Mouse (Mus musculus): ENCODE results near the gene Max. TPM values are rescaled to one million over a fixed set of nuclear protein-coding genes. Genes with fewer than 3 reads are reported as not detected.

Max gene
- polyA plus RNA-seq, 1 experiment: 151 TPM

- Histone ChIP-seq H3K4me1 (ENCODE audit: control insufficient read depth, insufficient read depth, low read length) (peaks cover 2% of the 10 kb centered on the region), H3K4me3 (replicated peaks; ENCODE audit: control insufficient read depth, low read depth, low read length) (no peak overlapping the region), H3K27ac (ENCODE audit: control insufficient read depth, insufficient read depth, low read depth, low read length, poor library complexity) (no peak overlapping the region)
- 90% methylated on average over 2 of the region's 2 CpGs for WGBS
- no peak for TF ChIP-seq CTCF (IDR thresholded peaks at IDR 0.05; ENCODE audit: control insufficient read depth, insufficient read depth, low read length)
- no peak for TF ChIP-seq POLR2A (IDR thresholded peaks at IDR 0.05; ENCODE audit: borderline replicate concordance, control insufficient read depth, low read depth, low read length)
Observed at GRCm38 (mm10) chr12:76948185-76948584, 13.8 kb downstream of the Max start.

GRCm38 (mm10) chr12:76947487-76947886 lies 14.5 kb downstream of the Max start:
- Histone ChIP-seq H3K27ac (ENCODE audit: control insufficient read depth, insufficient read depth, low read depth, low read length, poor library complexity) (no peak overlapping the region), H3K4me1 (ENCODE audit: control insufficient read depth, insufficient read depth, low read length) (peaks cover 2% of the 10 kb centered on the region), H3K4me3 (replicated peaks; ENCODE audit: control insufficient read depth, low read depth, low read length) (no peak overlapping the region)
- TF ChIP-seq POLR2A (IDR thresholded peaks at IDR 0.05; ENCODE audit: borderline replicate concordance, control insufficient read depth, low read depth, low read length) (no peak), CTCF (IDR thresholded peaks at IDR 0.05; ENCODE audit: control insufficient read depth, insufficient read depth, low read length) (no peak)
- 62% methylated on average over 3 of the region's 3 CpGs for WGBS

GRCm38 (mm10) chr12:76943466-76943865 lies 18.5 kb downstream of the Max start:
- TF ChIP-seq POLR2A (IDR thresholded peaks at IDR 0.05; ENCODE audit: borderline replicate concordance, control insufficient read depth, low read depth, low read length) (no peak), CTCF (IDR thresholded peaks at IDR 0.05; ENCODE audit: control insufficient read depth, insufficient read depth, low read length) (no peak)
- Histone ChIP-seq H3K4me3 (replicated peaks; ENCODE audit: control insufficient read depth, low read depth, low read length) (no peak overlapping the region), H3K27ac (ENCODE audit: control insufficient read depth, insufficient read depth, low read depth, low read length, poor library complexity) (peak overlapping the region; percentile 32; the same call in 1 of the 2 replicates), H3K4me1 (ENCODE audit: control insufficient read depth, insufficient read depth, low read length) (peaks cover 6% of the 10 kb centered on the region)
- WGBS: 80% methylated on average over 6 of the region's 6 CpGs

GRCm38 (mm10) chr12:76943046-76943445 lies 19.0 kb downstream of the Max start:
- TF ChIP-seq POLR2A (IDR thresholded peaks at IDR 0.05; ENCODE audit: borderline replicate concordance, control insufficient read depth, low read depth, low read length) (no peak), CTCF (IDR thresholded peaks at IDR 0.05; ENCODE audit: control insufficient read depth, insufficient read depth, low read length) (no peak)
- H3K27ac ChIP-seq (ENCODE audit: control insufficient read depth, insufficient read depth, low read depth, low read length, poor library complexity): no peak overlapping the region; the same call in 1 of the 2 replicates
- WGBS: 18% methylated on average over 3 of the region's 3 CpGs
- peaks cover 6% of the 10 kb centered on the region for H3K4me1 ChIP-seq (ENCODE audit: control insufficient read depth, insufficient read depth, low read length)
- H3K4me3 ChIP-seq (replicated peaks; ENCODE audit: control insufficient read depth, low read depth, low read length): no peak overlapping the region

GRCm38 (mm10) chr12:76942476-76942875 lies 19.5 kb downstream of the Max start:
- no peak overlapping the region for H3K4me3 ChIP-seq (replicated peaks; ENCODE audit: control insufficient read depth, low read depth, low read length)
- WGBS: 59% methylated on average over 2 of the region's 2 CpGs
- H3K27ac ChIP-seq (ENCODE audit: control insufficient read depth, insufficient read depth, low read depth, low read length, poor library complexity): peak overlapping the region; percentile 57

GRCm38 (mm10) chr12:76941524-76941923 lies 20.5 kb downstream of the Max start:
- H3K4me1 ChIP-seq (ENCODE audit: control insufficient read depth, insufficient read depth, low read length): peaks cover 6% of the 10 kb centered on the region
- no peak for TF ChIP-seq CTCF (IDR thresholded peaks at IDR 0.05; ENCODE audit: control insufficient read depth, insufficient read depth, low read length)
- TF ChIP-seq POLR2A (IDR thresholded peaks at IDR 0.05; ENCODE audit: borderline replicate concordance, control insufficient read depth, low read depth, low read length): no peak
- H3K27ac ChIP-seq (ENCODE audit: control insufficient read depth, insufficient read depth, low read depth, low read length, poor library complexity): no peak overlapping the region
- H3K4me3 ChIP-seq (replicated peaks; ENCODE audit: control insufficient read depth, low read depth, low read length): no peak overlapping the region
- 67% methylated on average over 2 of the region's 2 CpGs for WGBS

More at GRCm38 (mm10) chr12:76942476-76942875, 19.5 kb downstream of the Max start:
- no peak for TF ChIP-seq POLR2A (IDR thresholded peaks at IDR 0.05; ENCODE audit: borderline replicate concordance, control insufficient read depth, low read depth, low read length)
- no peak for TF ChIP-seq CTCF (IDR thresholded peaks at IDR 0.05; ENCODE audit: control insufficient read depth, insufficient read depth, low read length)
- H3K4me1 ChIP-seq (ENCODE audit: control insufficient read depth, insufficient read depth, low read length): peaks cover 6% of the 10 kb centered on the region

- no peak for TF ChIP-seq CTCF (IDR thresholded peaks at IDR 0.05; ENCODE audit: control insufficient read depth, insufficient read depth, low read length)
- no peak for TF ChIP-seq POLR2A (IDR thresholded peaks at IDR 0.05; ENCODE audit: borderline replicate concordance, control insufficient read depth, low read depth, low read length)
- H3K4me3 ChIP-seq (replicated peaks; ENCODE audit: control insufficient read depth, low read depth, low read length): no peak overlapping the region
- 90% methylated on average over 6 of the region's 6 CpGs for WGBS
- peaks cover 8% of the 10 kb centered on the region for H3K4me1 ChIP-seq (ENCODE audit: control insufficient read depth, insufficient read depth, low read length)
- no peak overlapping the region for H3K27ac ChIP-seq (ENCODE audit: control insufficient read depth, insufficient read depth, low read depth, low read length, poor library complexity)
Observed at GRCm38 (mm10) chr12:76938013-76938412, 24.0 kb downstream of the Max start.

GRCm38 (mm10) chr12:76936211-76936610 lies 25.8 kb downstream of the Max start:
- WGBS: 92% methylated on average over 10 of the region's 10 CpGs
- H3K27ac ChIP-seq (ENCODE audit: control insufficient read depth, insufficient read depth, low read depth, low read length, poor library complexity): peak overlapping the region; percentile 50

GRCm38 (mm10) chr12:76934438-76934837 lies 27.6 kb downstream of the Max start:
- 81% methylated on average over 3 of the region's 3 CpGs for WGBS
- Histone ChIP-seq H3K4me1 (ENCODE audit: control insufficient read depth, insufficient read depth, low read length) (peaks cover 4% of the 10 kb centered on the region; the same call in 1 of the 2 replicates), H3K4me3 (replicated peaks; ENCODE audit: control insufficient read depth, low read depth, low read length) (no peak overlapping the region), H3K27ac (ENCODE audit: control insufficient read depth, insufficient read depth, low read depth, low read length, poor library complexity) (no peak overlapping the region)
- TF ChIP-seq CTCF (IDR thresholded peaks at IDR 0.05; ENCODE audit: control insufficient read depth, insufficient read depth, low read length) (no peak), POLR2A (IDR thresholded peaks at IDR 0.05; ENCODE audit: borderline replicate concordance, control insufficient read depth, low read depth, low read length) (no peak)

More at GRCm38 (mm10) chr12:76936211-76936610, 25.8 kb downstream of the Max start:
- TF ChIP-seq CTCF (IDR thresholded peaks at IDR 0.05; ENCODE audit: control insufficient read depth, insufficient read depth, low read length) (no peak), POLR2A (IDR thresholded peaks at IDR 0.05; ENCODE audit: borderline replicate concordance, control insufficient read depth, low read depth, low read length) (no peak)
- H3K4me1 ChIP-seq (ENCODE audit: control insufficient read depth, insufficient read depth, low read length): peaks cover 4% of the 10 kb centered on the region; the same call in 1 of the 2 replicates
- H3K4me3 ChIP-seq (replicated peaks; ENCODE audit: control insufficient read depth, low read depth, low read length): no peak overlapping the region
